Mouse (Mus musculus): ENCODE results near the gene Nop58. TPM values are rescaled to one million over a fixed set of nuclear protein-coding genes. Genes with fewer than 3 reads are reported as not detected.
"Not testable (repeated sequence)": the region's sequence is repeated elsewhere in the genome, so short reads cannot be mapped to it uniquely, and the experiment has no call there.

Gene Nop58
- polyA plus RNA-seq, 1 experiment from 2014 or later, result 162 TPM

GRCm38 (mm10) chr1:59738768-59739414, 54.1 kb downstream of the Nop58 start:
- no peak for DNase-seq (ENCODE audit: low spot score)
- H3K9me3 ChIP-seq (replicated peaks; ENCODE audit: low read length), result no peaks in the 10 kb centered on the region
- 71% methylated on average over 6 of the region's 6 CpGs for WGBS
- no peaks in the 10 kb centered on the region for H3K36me3 ChIP-seq (ENCODE audit: insufficient read depth, low read length)
- H3K4me3 ChIP-seq (replicated peaks; ENCODE audit: low read depth, low read length), result no peak overlapping the region
- no peaks in the 10 kb centered on the region for H3K27me3 ChIP-seq (ENCODE audit: insufficient read depth, low read length)
- no peaks in the 10 kb centered on the region for H3K4me1 ChIP-seq (replicated peaks; ENCODE audit: insufficient read depth, low read length)
- H3K4me2 ChIP-seq (ENCODE audit: low read length), result no peak overlapping the region
- TF ChIP-seq CTCF (IDR thresholded peaks at IDR 0.05; ENCODE audit: low read depth), result no peak
- H3K27ac ChIP-seq, result no peak overlapping the region
- no peak for ATAC-seq (replicated peaks; ENCODE audit: low FRiP score, low read depth)
- H3K9ac ChIP-seq (ENCODE audit: low read depth, low read length), result no peak overlapping the region

- DNase-seq (ENCODE audit: low spot score), result no peak
- WGBS, result 69% methylated on average over 17 of the region's 17 CpGs
- no peaks in the 10 kb centered on the region for H3K27me3 ChIP-seq (ENCODE audit: insufficient read depth, low read length)
- no peak overlapping the region for H3K9ac ChIP-seq (ENCODE audit: low read depth, low read length)
- no peak overlapping the region for H3K4me3 ChIP-seq (replicated peaks; ENCODE audit: low read depth, low read length)
- ATAC-seq (replicated peaks; ENCODE audit: low FRiP score, low read depth), result no peak
- no peaks in the 10 kb centered on the region for H3K9me3 ChIP-seq (replicated peaks; ENCODE audit: low read length)
- no peak for TF ChIP-seq CTCF (IDR thresholded peaks at IDR 0.05; ENCODE audit: low read depth)
- no peak overlapping the region for H3K4me2 ChIP-seq (ENCODE audit: low read length)
- no peaks in the 10 kb centered on the region for H3K4me1 ChIP-seq (replicated peaks; ENCODE audit: insufficient read depth, low read length)
- no peaks in the 10 kb centered on the region for H3K36me3 ChIP-seq (ENCODE audit: insufficient read depth, low read length)
- no peak overlapping the region for H3K27ac ChIP-seq
Observed at GRCm38 (mm10) chr1:59739577-59740354, 55.0 kb downstream of the Nop58 start.

GRCm38 (mm10) chr1:59749047-59749446, 64.3 kb downstream of the Nop58 start:
- no peak for TF ChIP-seq CTCF (IDR thresholded peaks at IDR 0.05; ENCODE audit: low read depth)
- H3K36me3 ChIP-seq (ENCODE audit: insufficient read depth, low read length), result no peaks in the 10 kb centered on the region
- H3K27ac ChIP-seq, result no peak overlapping the region
- no peaks in the 10 kb centered on the region for H3K27me3 ChIP-seq (ENCODE audit: insufficient read depth, low read length)
- 54% methylated on average over 2 of the region's 2 CpGs for WGBS
- no peak overlapping the region for H3K4me2 ChIP-seq (ENCODE audit: low read length)
- H3K4me3 ChIP-seq (replicated peaks; ENCODE audit: low read depth, low read length), result no peak overlapping the region
- no peaks in the 10 kb centered on the region for H3K9me3 ChIP-seq (replicated peaks; ENCODE audit: low read length)
- DNase-seq (ENCODE audit: low spot score), result no peak
- H3K9ac ChIP-seq (ENCODE audit: low read depth, low read length), result no peak overlapping the region
- no peak for ATAC-seq (replicated peaks; ENCODE audit: low FRiP score, low read depth)
- H3K4me1 ChIP-seq (replicated peaks; ENCODE audit: insufficient read depth, low read length), result no peaks in the 10 kb centered on the region

GRCm38 (mm10) chr1:59749724-59750123, 65.0 kb downstream of the Nop58 start:
- not testable (repeated sequence) for H3K4me1 ChIP-seq (replicated peaks; ENCODE audit: insufficient read depth, low read length); H3K27me3 ChIP-seq (ENCODE audit: insufficient read depth, low read length); H3K4me2 ChIP-seq (ENCODE audit: low read length); H3K4me3 ChIP-seq (replicated peaks; ENCODE audit: low read depth, low read length); DNase-seq (ENCODE audit: low spot score); ATAC-seq (replicated peaks; ENCODE audit: low FRiP score, low read depth); H3K36me3 ChIP-seq (ENCODE audit: insufficient read depth, low read length); H3K9ac ChIP-seq (ENCODE audit: low read depth, low read length); H3K9me3 ChIP-seq (replicated peaks; ENCODE audit: low read length); H3K27ac ChIP-seq
- 72% methylated on average over 5 of the region's 5 CpGs for WGBS

- Histone ChIP-seq H3K9ac (ENCODE audit: low read depth, low read length) (no peak overlapping the region), H3K27me3 (ENCODE audit: insufficient read depth, low read length) (no peaks in the 10 kb centered on the region), H3K27ac (no peak overlapping the region), H3K9me3 (replicated peaks; ENCODE audit: low read length) (no peaks in the 10 kb centered on the region), H3K4me1 (replicated peaks; ENCODE audit: insufficient read depth, low read length) (no peaks in the 10 kb centered on the region), H3K4me2 (ENCODE audit: low read length) (no peak overlapping the region), H3K4me3 (replicated peaks; ENCODE audit: low read depth, low read length) (no peak overlapping the region), H3K36me3 (ENCODE audit: insufficient read depth, low read length) (no peaks in the 10 kb centered on the region)
- no peak for TF ChIP-seq CTCF (IDR thresholded peaks at IDR 0.05; ENCODE audit: low read depth)
- ATAC-seq (replicated peaks; ENCODE audit: low FRiP score, low read depth) (no peak), DNase-seq (ENCODE audit: low spot score) (no peak)
- 82% methylated on average over 1 of the region's 1 CpGs for WGBS
Observed at GRCm38 (mm10) chr1:59755298-59755697, 70.5 kb downstream of the Nop58 start.

GRCm38 (mm10) chr1:59758325-59758724, 73.6 kb downstream of the Nop58 start:
- 82% methylated on average over 1 of the region's 1 CpGs for WGBS
- Histone ChIP-seq H3K27me3 (ENCODE audit: insufficient read depth, low read length) (no peaks in the 10 kb centered on the region), H3K4me2 (ENCODE audit: low read length) (no peak overlapping the region), H3K36me3 (ENCODE audit: insufficient read depth, low read length) (no peaks in the 10 kb centered on the region), H3K9me3 (replicated peaks; ENCODE audit: low read length) (no peaks in the 10 kb centered on the region), H3K4me1 (replicated peaks; ENCODE audit: insufficient read depth, low read length) (no peaks in the 10 kb centered on the region), H3K9ac (ENCODE audit: low read depth, low read length) (no peak overlapping the region), H3K27ac (no peak overlapping the region), H3K4me3 (replicated peaks; ENCODE audit: low read depth, low read length) (no peak overlapping the region)
- ATAC-seq (replicated peaks; ENCODE audit: low FRiP score, low read depth) (no peak), DNase-seq (ENCODE audit: low spot score) (no peak)
- TF ChIP-seq CTCF (IDR thresholded peaks at IDR 0.05; ENCODE audit: low read depth), result no peak
